Mouse (Mus musculus) liver, embryonic 14.5 days (tissue): ENCODE data around the gene Akap4.

Source experiments
- CTCF ChIP-seq: IDR thresholded peaks from 2 replicates; pipeline ENCODE4 v1.5.1; 2016; ENCODE audit warnings: antibody characterized with exemption, low read depth, control low read depth
- EP300 ChIP-seq: IDR thresholded peaks from 2 replicates; pipeline ENCODE4 v1.6.1; 2016; ENCODE audit warnings: antibody characterized with exemption, low read depth

DNA sequence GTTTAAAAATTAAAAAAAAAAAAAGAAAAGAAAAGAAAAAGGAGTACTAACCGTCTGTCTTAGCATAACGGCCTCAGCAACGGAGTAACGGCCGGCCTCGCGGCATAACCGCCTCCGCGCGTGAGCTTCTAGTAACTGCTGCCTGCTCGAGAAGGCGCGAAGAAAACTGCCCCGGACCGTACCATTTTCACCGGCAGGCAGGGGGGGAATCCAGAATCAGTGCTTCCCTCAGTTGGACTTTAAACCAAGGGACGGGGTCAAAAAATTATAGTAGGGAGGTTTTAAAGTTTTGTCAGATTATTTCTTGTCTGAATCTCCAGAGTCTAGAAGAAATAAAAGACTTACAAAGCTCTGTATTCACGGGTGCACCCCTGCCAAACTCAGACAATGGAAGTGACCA, 25.8 kb upstream of the Akap4 start, which contains the start of gene Ccnb3:
- TF ChIP-seq CTCF (no peak), EP300 (no peak)
